Mouse (Mus musculus) intestine, embryonic 16.5 days (tissue): ENCODE measurements around the gene Mpig6b. TPM values are rescaled to one million over a fixed set of nuclear protein-coding genes. Genes with fewer than 3 reads are reported as not detected.

ENCODE experiments used
- ATAC-seq: fragments of 200-750 bp; cut with Nextera tagmentation; 2 replicates; pipeline ENCODE4 v1.8.0; 2017; ENCODE audit warnings: moderate TSS enrichment, moderate library complexity
- H3K27ac ChIP-seq: fragments of 300-500 bp; sonication (generic); 2 replicates; pipeline ENCODE4 v1.5.1; 2014; ENCODE audit warnings: mild to moderate bottlenecking, low read length
- H3K27me3 ChIP-seq: fragments of 300-500 bp; sonication (generic); replicated peaks from 2 replicates; pipeline ENCODE4 v1.6.1; 2014; ENCODE audit warnings: low read length, control low read depth, mixed read lengths; ENCODE audit not compliant: control insufficient read depth, insufficient read depth
- H3K36me3 ChIP-seq: fragments of 300-500 bp; sonication (generic); 2 replicates; pipeline ENCODE4 v1.6.1; 2014; ENCODE audit warnings: low read length, control low read depth; ENCODE audit not compliant: control insufficient read depth, insufficient read depth
- H3K4me1 ChIP-seq: fragments of 300-500 bp; sonication (generic); 2 replicates; pipeline ENCODE4 v1.6.1; 2014; ENCODE audit warnings: low read length, control low read depth, mixed read lengths; ENCODE audit not compliant: control insufficient read depth, insufficient read depth
- H3K4me2 ChIP-seq: fragments of 300-500 bp; sonication (generic); 2 replicates; pipeline ENCODE4 v1.6.1; 2014; ENCODE audit warnings: low read depth, low read length, control low read depth
- H3K4me3 ChIP-seq: fragments of 300-500 bp; sonication (generic); 2 replicates; pipeline ENCODE4 v1.5.1; 2014; ENCODE audit warnings: mild to moderate bottlenecking, low read length
- H3K9ac ChIP-seq: fragments of 300-500 bp; sonication (generic); 2 replicates; pipeline ENCODE4 v1.6.1; 2014; ENCODE audit warnings: low read depth, low read length
- H3K9me3 ChIP-seq: fragments of 300-500 bp; sonication (generic); 2 replicates; pipeline ENCODE4 v1.6.1; 2016; ENCODE audit warnings: low read length, control low read depth; ENCODE audit not compliant: control insufficient read depth
- WGBS: fragments of 180-500 bp; shearing (Covaris S2); extraction: QIAGEN DNeasy Blood & Tissue Kit; methylation state at CpG from one replicate; pipeline ENCODE4 v1.1.7; 2014; 5-methylcytosine and 5-hydroxymethylcytosine counted together
- polyA plus RNA-seq: library from polyadenylated mRNA; unstranded; fragments of >200 nt; fragmentation: Nextera tagmentation; extraction: Ambion mirVana; gene quantifications from 2 replicates; pipeline ENCODE4 v1.2.1, GENCODE M21; 2015

Mpig6b gene
- polyA plus RNA-seq, 1 experiment from 2014 or later, result 0.40 TPM

DNA sequence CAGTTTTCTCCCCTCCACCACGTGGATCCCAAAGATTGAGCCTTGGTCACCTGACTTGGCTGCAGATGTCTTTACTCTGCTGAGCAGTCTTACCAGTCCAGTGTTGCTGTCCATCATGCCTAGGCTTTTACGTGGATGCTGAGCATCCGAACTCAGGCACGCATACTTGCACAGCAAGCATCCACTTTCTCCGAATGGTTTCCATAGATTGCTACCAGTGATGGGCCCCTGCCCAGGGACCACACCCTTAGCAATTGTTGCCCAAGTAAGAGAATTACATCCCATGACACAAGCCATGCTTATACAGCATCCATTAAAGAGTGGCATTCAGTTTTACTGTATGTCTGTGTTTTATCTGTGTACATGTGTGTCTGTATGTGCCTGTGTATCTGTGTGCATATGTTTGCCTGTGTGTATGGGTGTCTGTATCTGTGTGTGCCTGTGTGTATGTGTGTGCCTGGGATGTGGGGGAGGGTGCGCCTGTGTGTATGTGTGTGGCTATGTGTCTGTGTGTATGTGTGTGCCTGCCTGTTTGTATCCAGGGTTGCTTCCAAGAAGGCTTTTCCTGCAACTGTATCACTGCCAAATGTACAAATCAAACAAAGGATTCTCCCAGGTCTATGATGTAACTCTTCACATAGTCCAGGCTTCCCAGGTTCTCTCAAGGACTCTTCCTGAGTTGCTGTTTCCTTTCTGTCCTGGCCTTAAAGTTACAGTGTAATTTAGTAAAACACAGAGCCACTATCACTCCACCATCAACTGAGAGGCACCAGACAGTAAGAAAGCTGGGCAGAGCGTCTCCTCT, 10.1 kb downstream of the Mpig6b start:
- Histone ChIP-seq H3K4me1 (peaks cover 27% of the 10 kb centered on the region), H3K36me3 (peaks cover 35% of the 10 kb centered on the region)

DNA sequence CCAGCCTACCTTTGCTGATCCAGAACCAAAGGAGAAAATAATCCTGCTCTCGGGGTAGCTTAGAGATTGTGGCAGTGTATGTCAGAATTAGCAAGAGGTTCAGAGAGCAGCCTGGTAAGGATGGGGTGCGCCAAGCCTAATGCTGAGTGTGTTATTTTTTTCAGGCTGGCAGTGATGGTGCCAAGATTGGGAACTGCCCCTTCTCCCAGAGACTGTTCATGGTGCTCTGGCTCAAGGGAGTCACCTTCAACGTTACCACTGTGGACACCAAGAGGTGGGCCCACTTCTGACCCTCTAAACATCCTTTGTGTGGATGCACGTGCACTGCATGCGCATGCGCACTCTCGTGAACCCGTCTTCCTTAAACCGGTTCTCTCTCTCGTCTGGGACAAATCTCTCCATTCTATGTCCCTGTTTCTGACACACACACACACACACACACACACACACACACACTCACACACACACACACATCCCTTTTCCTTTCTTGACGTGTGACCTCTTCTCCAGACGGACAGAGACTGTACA, 13.6 kb downstream of the Mpig6b start:
- peak overlapping the region; percentile 87 for H3K9ac ChIP-seq
- H3K4me1 ChIP-seq, result peaks cover 31% of the 10 kb centered on the region

More for the DNA sequence above, 10.1 kb downstream of the Mpig6b start:
- H3K27ac ChIP-seq, result no peak overlapping the region
- H3K4me2 ChIP-seq, result no peak overlapping the region
- no peaks in the 10 kb centered on the region for H3K27me3 ChIP-seq
- no peak overlapping the region for H3K4me3 ChIP-seq
- no peaks in the 10 kb centered on the region for H3K9me3 ChIP-seq
- H3K9ac ChIP-seq, result no peak overlapping the region
- WGBS, result 84% methylated on average over 7 of the region's 7 CpGs
- no peak for ATAC-seq

GRCm38 (mm10) chr17:35051156-35052086, 14.6 kb downstream of the Mpig6b start:
- WGBS, result 1% methylated on average over 21 of the region's 21 CpGs
- H3K27me3 ChIP-seq, result no peaks in the 10 kb centered on the region
- ATAC-seq, result peak; percentile 47
- H3K27ac ChIP-seq, result peak overlapping the region; percentile 100
- H3K4me1 ChIP-seq, result peaks cover 37% of the 10 kb centered on the region
- H3K9me3 ChIP-seq, result no peaks in the 10 kb centered on the region
- H3K36me3 ChIP-seq, result peaks cover 27% of the 10 kb centered on the region
- H3K4me2 ChIP-seq, result peak overlapping the region; percentile 87
- peak overlapping the region; percentile 87 for H3K9ac ChIP-seq
- peak overlapping the region; percentile 79 for H3K4me3 ChIP-seq

More for the DNA sequence above, 13.6 kb downstream of the Mpig6b start:
- 75% methylated on average over 12 of the region's 12 CpGs for WGBS
- Histone ChIP-seq H3K9me3 (no peaks in the 10 kb centered on the region), H3K4me2 (peak overlapping the region; percentile 87), H3K27ac (peak overlapping the region; percentile 100), H3K36me3 (peaks cover 30% of the 10 kb centered on the region), H3K27me3 (no peaks in the 10 kb centered on the region), H3K4me3 (peak overlapping the region; percentile 79)
- no peak for ATAC-seq

GRCm38 (mm10) chr17:35050126-35050750, 15.7 kb downstream of the Mpig6b start:
- H3K9ac ChIP-seq, result peak overlapping the region; percentile 87
- under 1% methylated on average over 27 of the region's 27 CpGs for WGBS
- H3K27ac ChIP-seq, result peak overlapping the region; percentile 100
- H3K27me3 ChIP-seq, result no peaks in the 10 kb centered on the region
- ATAC-seq, result peak; percentile 18
- peak overlapping the region; percentile 79 for H3K4me3 ChIP-seq
- H3K36me3 ChIP-seq, result peaks cover 18% of the 10 kb centered on the region
- H3K4me1 ChIP-seq, result peaks cover 43% of the 10 kb centered on the region
- peak overlapping the region; percentile 87 for H3K4me2 ChIP-seq
- H3K9me3 ChIP-seq, result no peaks in the 10 kb centered on the region

GRCm38 (mm10) chr17:35049561-35050016, 16.4 kb downstream of the Mpig6b start, which contains the start of gene Clic1:
TSS of gene Clic1 (plus strand) at chr17:35049966.
- Histone ChIP-seq H3K27me3 (no peaks in the 10 kb centered on the region), H3K9me3 (no peaks in the 10 kb centered on the region), H3K9ac (peak within 1 kb of the TSS; percentile 87), H3K4me3 (peak within 1 kb of the TSS; percentile 79), H3K27ac (peak within 1 kb of the TSS; percentile 100), H3K4me1 (peaks cover 44% of the 10 kb centered on the region), H3K36me3 (peaks cover 13% of the 10 kb centered on the region), H3K4me2 (peak within 1 kb of the TSS; percentile 87)
- peak; percentile 37 for ATAC-seq
- WGBS, result 2% methylated on average over 11 of the region's 11 CpGs

DNA sequence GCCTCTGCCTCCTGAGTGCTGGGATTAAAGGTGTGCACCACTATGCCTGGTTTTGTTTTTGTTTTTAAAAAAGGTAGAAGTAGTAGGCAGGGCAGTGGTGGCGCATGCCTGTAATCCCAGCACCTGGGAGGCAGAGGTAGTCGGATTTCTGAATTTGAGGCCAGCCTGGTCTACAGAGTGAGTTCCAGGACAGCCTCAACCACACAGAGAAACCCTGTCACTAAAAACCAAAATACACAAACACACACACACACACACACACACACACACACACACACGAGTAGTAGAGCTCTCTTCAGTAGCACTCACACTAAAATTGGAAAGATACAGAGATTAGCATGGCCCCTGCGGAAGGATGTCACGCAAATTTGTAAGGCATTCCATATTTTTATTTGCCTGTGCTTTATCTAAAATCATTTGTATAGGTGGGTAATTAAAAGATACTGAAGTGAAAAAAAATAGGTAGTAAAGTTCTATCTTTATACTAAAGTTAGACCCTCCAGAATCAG, 17.0 kb downstream of the Mpig6b start:
- Histone ChIP-seq H3K27me3 (no peaks in the 10 kb centered on the region), H3K4me1 (peaks cover 51% of the 10 kb centered on the region), H3K9me3 (no peaks in the 10 kb centered on the region), H3K9ac (peak overlapping the region; percentile 87), H3K36me3 (peaks cover 9% of the 10 kb centered on the region), H3K4me2 (peak overlapping the region; percentile 87; the same call in 1 of the 2 replicates), H3K27ac (peak overlapping the region; percentile 100), H3K4me3 (no peak overlapping the region)
- no peak for ATAC-seq
- WGBS, result 63% methylated on average over 5 of the region's 5 CpGs

DNA sequence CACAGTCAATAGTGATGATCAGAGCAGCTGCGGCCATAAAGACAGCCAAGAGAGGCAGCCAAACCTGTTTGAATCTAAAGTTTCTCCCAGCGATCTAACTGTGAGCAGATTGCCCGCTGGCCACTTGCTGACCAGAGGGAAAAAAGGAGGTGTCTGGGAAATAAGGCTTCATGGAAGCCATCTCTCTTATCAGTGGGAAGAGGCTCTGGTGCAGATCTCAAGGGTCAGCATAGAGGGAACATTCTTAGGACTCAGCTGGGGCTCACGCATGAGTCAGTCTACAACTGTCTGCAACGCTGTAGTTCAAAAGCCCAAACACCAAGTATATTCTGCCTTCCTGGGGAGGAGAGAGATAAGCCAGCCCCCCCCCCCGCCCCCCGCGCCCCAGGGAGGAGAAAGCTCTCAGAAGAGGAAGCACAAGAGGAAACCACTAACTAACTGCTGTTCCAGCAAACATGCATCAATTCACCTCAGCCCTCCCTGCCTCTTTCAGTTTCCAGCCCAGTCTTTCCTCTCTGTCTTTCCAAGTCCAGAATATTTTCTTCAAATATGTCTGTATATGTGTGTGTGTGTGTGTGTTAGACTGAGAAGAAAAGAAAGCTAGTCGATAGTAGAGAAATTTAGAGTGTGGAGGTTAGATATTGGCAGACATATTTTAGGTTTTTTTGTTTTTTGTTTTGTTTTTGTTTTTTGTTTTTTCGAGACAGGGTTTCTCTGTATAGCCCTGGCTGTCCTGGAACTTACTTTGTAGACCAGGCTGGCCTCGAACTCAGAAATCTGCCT, 17.6 kb downstream of the Mpig6b start:
- ATAC-seq, result peak; percentile 13
- Histone ChIP-seq H3K9ac (peak overlapping the region; percentile 57), H3K4me3 (peak overlapping the region; percentile 27), H3K4me2 (peak overlapping the region; percentile 87), H3K36me3 (0 out of 2 replicates have a peak, but pooled peaks cover 5% of the 10 kb centered on the region), H3K9me3 (no peaks in the 10 kb centered on the region), H3K27ac (peak overlapping the region; percentile 100), H3K27me3 (no peaks in the 10 kb centered on the region), H3K4me1 (peaks cover 51% of the 10 kb centered on the region)
- 27% methylated on average over 11 of the region's 11 CpGs for WGBS

DNA sequence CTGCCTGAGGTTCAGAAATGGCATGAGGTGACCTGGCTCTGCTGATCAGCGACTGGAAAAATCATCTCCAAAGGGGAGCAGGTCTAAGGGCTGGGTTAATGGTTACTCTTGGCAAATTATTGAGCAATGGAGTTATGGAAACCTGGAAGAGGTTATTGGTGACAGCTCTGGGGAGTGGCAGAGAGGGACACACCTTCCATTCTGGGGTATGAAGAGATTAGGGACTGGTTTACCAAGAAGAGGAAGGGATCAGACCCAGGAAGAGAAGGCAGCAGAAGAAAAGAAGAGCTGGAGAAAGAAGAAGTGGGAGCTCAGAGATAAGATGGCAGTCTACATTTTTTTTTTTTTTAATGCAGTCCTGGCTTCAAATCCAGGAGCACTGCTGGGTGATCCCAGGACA, 18.3 kb downstream of the Mpig6b start:
- peaks cover 47% of the 10 kb centered on the region for H3K4me1 ChIP-seq
- H3K4me3 ChIP-seq, result peak overlapping the region; percentile 27
- peak overlapping the region; percentile 54 for H3K4me2 ChIP-seq
- H3K9ac ChIP-seq, result peak overlapping the region; percentile 57
- WGBS, result 31% methylated on average over 1 of the region's 1 CpGs
- H3K27ac ChIP-seq, result peak overlapping the region; percentile 100
- peak; percentile 39 for ATAC-seq
- no peaks in the 10 kb centered on the region for H3K27me3 ChIP-seq
- H3K36me3 ChIP-seq, result 0 out of 2 replicates have a peak, but pooled peaks cover under 1% of the 10 kb centered on the region
- H3K9me3 ChIP-seq, result no peaks in the 10 kb centered on the region
